Mouse (Mus musculus): ENCODE measurements around the gene Tmem108. TPM values are rescaled to one million over a fixed set of nuclear protein-coding genes. Genes with fewer than 3 reads are reported as not detected.
A peak's percentile ranks its signal among the peaks of the same experiment; 100 is the strongest.

Gene Tmem108
- polyA plus RNA-seq, 1 experiment from 2014 or later, result 42.7 TPM

- Histone ChIP-seq H3K27ac (peak overlapping the region; percentile 0; the same call in 1 of the 2 replicates), H3K9ac (no peak overlapping the region), H3K4me1 (replicated peaks) (peaks cover 33% of the 10 kb centered on the region), H3K4me3 (no peak overlapping the region), H3K4me2 (no peak overlapping the region), H3K36me3 (no peaks in the 10 kb centered on the region), H3K27me3 (no peaks in the 10 kb centered on the region), H3K9me3 (replicated peaks) (no peaks in the 10 kb centered on the region)
- no peak for ATAC-seq (replicated peaks; ENCODE audit: insufficient number of reproducible peaks, insufficient read depth, low FRiP score, low read depth)
- 79% methylated on average over 5 of the region's 5 CpGs for WGBS
These were observed 103.7 kb downstream of the Tmem108 start for GRCm38 (mm10) chr9:103657981-103658380.

- Histone ChIP-seq H3K27me3 (no peaks in the 10 kb centered on the region), H3K9ac (no peak overlapping the region), H3K4me2 (no peak overlapping the region), H3K4me3 (no peak overlapping the region), H3K9me3 (replicated peaks) (no peaks in the 10 kb centered on the region), H3K36me3 (no peaks in the 10 kb centered on the region), H3K27ac (peak overlapping the region; percentile 0; the same call in 1 of the 2 replicates), H3K4me1 (replicated peaks) (peaks cover 33% of the 10 kb centered on the region)
- ATAC-seq (replicated peaks; ENCODE audit: insufficient number of reproducible peaks, insufficient read depth, low FRiP score, low read depth), result no peak
- WGBS, result 38% methylated on average over 13 of the region's 13 CpGs
These were observed 104.3 kb downstream of the Tmem108 start for GRCm38 (mm10) chr9:103657183-103657975.

GRCm38 (mm10) chr9:103653995-103654587 is 107.5 kb downstream of the Tmem108 start:
- Histone ChIP-seq H3K4me1 (replicated peaks) (peaks cover 31% of the 10 kb centered on the region), H3K36me3 (no peaks in the 10 kb centered on the region), H3K4me2 (no peak overlapping the region), H3K27ac (no peak overlapping the region), H3K9me3 (replicated peaks) (no peaks in the 10 kb centered on the region), H3K9ac (no peak overlapping the region), H3K4me3 (no peak overlapping the region), H3K27me3 (no peaks in the 10 kb centered on the region)
- 32% methylated on average over 10 of the region's 10 CpGs for WGBS
- ATAC-seq (replicated peaks; ENCODE audit: insufficient number of reproducible peaks, insufficient read depth, low FRiP score, low read depth), result no peak

- Histone ChIP-seq H3K27me3 (no peaks in the 10 kb centered on the region), H3K27ac (no peak overlapping the region), H3K9me3 (replicated peaks) (no peaks in the 10 kb centered on the region), H3K4me1 (replicated peaks) (peaks cover 23% of the 10 kb centered on the region), H3K4me2 (no peak overlapping the region), H3K4me3 (no peak overlapping the region), H3K9ac (no peak overlapping the region), H3K36me3 (no peaks in the 10 kb centered on the region)
- no peak for ATAC-seq (replicated peaks; ENCODE audit: insufficient number of reproducible peaks, insufficient read depth, low FRiP score, low read depth)
- WGBS, result 58% methylated on average over 8 of the region's 8 CpGs
These were observed 109.3 kb downstream of the Tmem108 start for GRCm38 (mm10) chr9:103652127-103652882.

DNA sequence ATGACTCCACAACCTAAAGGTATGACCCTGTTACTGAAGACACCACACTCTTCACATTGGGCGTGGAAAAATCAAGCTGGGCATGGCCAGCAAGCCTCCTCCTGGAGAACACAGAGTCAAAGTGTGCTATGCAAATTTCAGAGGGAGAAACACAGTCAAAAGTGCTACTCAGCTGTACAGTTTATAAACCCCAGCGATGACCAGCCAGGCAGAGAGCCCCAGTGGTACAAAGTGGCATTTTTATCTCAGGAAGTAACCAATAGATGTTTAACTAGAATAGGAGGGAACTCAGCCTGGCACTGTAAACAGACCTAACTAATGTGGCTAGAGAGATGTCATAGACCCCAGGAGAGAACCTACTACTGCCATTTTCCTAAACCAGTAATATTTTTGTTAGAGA is 115.0 kb downstream of the Tmem108 start:
- Histone ChIP-seq H3K4me2 (no peak overlapping the region), H3K9ac (no peak overlapping the region), H3K36me3 (no peaks in the 10 kb centered on the region), H3K4me3 (no peak overlapping the region), H3K27ac (no peak overlapping the region), H3K4me1 (replicated peaks) (peaks cover 15% of the 10 kb centered on the region), H3K9me3 (replicated peaks) (no peaks in the 10 kb centered on the region), H3K27me3 (no peaks in the 10 kb centered on the region)
- WGBS, result 78% methylated on average over 2 of the region's 2 CpGs
- no peak for ATAC-seq (replicated peaks; ENCODE audit: insufficient number of reproducible peaks, insufficient read depth, low FRiP score, low read depth)

GRCm38 (mm10) chr9:103645724-103646123 is 115.9 kb downstream of the Tmem108 start:
- H3K4me3 ChIP-seq, result no peak overlapping the region
- H3K27ac ChIP-seq, result no peak overlapping the region
- no peak overlapping the region for H3K4me2 ChIP-seq
- ATAC-seq (replicated peaks; ENCODE audit: insufficient number of reproducible peaks, insufficient read depth, low FRiP score, low read depth), result no peak
- H3K36me3 ChIP-seq, result no peaks in the 10 kb centered on the region
- H3K9ac ChIP-seq, result no peak overlapping the region
- H3K27me3 ChIP-seq, result no peaks in the 10 kb centered on the region
- WGBS, result 86% methylated on average over 7 of the region's 7 CpGs
- peaks cover 15% of the 10 kb centered on the region for H3K4me1 ChIP-seq (replicated peaks)
- no peaks in the 10 kb centered on the region for H3K9me3 ChIP-seq (replicated peaks)

- H3K36me3 ChIP-seq, result no peaks in the 10 kb centered on the region
- ATAC-seq (replicated peaks; ENCODE audit: insufficient number of reproducible peaks, insufficient read depth, low FRiP score, low read depth), result no peak
- H3K27me3 ChIP-seq, result no peaks in the 10 kb centered on the region
- no peak overlapping the region for H3K4me2 ChIP-seq
- H3K27ac ChIP-seq, result no peak overlapping the region
- no peak overlapping the region for H3K9ac ChIP-seq
- WGBS, result 78% methylated on average over 10 of the region's 10 CpGs
- no peaks in the 10 kb centered on the region for H3K9me3 ChIP-seq (replicated peaks)
- no peak overlapping the region for H3K4me3 ChIP-seq
- peaks cover 12% of the 10 kb centered on the region for H3K4me1 ChIP-seq (replicated peaks)
These were observed 119.3 kb downstream of the Tmem108 start for GRCm38 (mm10) chr9:103642300-103642699.

DNA sequence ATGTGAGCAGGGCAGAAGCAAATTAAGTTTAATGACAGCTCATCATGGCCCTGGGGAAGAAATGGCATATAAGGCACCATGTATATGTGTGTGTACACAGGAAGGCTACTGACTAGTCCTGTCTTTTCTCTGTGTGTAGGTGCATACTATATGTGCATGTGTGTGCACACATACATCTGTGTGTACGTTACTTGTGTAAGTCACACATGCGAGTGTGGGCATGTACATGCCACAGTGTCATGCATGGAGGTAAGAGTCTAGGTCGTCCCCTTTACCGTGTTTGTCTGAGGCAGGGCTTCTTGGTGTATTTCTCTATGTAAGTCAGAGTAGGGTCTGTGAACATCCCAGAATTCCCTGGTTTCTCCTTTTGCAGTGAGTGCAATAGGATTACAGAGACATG is 120.3 kb downstream of the Tmem108 start:
- no peak overlapping the region for H3K27ac ChIP-seq
- H3K9me3 ChIP-seq (replicated peaks), result no peaks in the 10 kb centered on the region
- H3K4me2 ChIP-seq, result no peak overlapping the region
- H3K36me3 ChIP-seq, result no peaks in the 10 kb centered on the region
- peaks cover 12% of the 10 kb centered on the region for H3K4me1 ChIP-seq (replicated peaks)
- no peak overlapping the region for H3K9ac ChIP-seq
- H3K4me3 ChIP-seq, result no peak overlapping the region
- 85% methylated on average over 4 of the region's 4 CpGs for WGBS
- H3K27me3 ChIP-seq, result no peaks in the 10 kb centered on the region
- no peak for ATAC-seq (replicated peaks; ENCODE audit: insufficient number of reproducible peaks, insufficient read depth, low FRiP score, low read depth)

DNA sequence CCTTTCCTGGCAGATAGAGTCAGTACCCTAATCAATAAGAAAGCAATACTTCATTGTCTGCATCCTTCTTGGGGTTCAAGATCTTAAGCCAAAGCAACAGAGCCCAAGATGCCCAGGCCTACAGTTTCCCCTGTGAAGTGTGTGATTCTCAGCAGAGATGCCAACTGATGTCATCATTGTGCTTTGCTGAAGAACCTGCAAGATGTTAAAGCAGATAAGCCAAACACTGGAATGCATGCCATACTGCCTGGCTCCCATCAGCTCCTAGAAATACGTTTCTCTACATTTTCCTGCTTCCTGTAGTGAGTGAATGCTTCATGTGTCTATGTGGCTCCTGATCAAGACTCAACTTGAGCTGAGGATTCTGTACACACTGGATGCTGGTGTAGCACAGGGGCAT is 122.2 kb downstream of the Tmem108 start:
- peaks cover 14% of the 10 kb centered on the region for H3K4me1 ChIP-seq (replicated peaks)
- no peak for ATAC-seq (replicated peaks; ENCODE audit: insufficient number of reproducible peaks, insufficient read depth, low FRiP score, low read depth)

GRCm38 (mm10) chr9:103637451-103637850 is 124.2 kb downstream of the Tmem108 start:
- Histone ChIP-seq H3K4me3 (no peak overlapping the region), H3K9ac (no peak overlapping the region), H3K4me2 (no peak overlapping the region), H3K9me3 (replicated peaks) (no peaks in the 10 kb centered on the region), H3K27ac (no peak overlapping the region), H3K4me1 (replicated peaks) (peaks cover 13% of the 10 kb centered on the region), H3K27me3 (no peaks in the 10 kb centered on the region), H3K36me3 (no peaks in the 10 kb centered on the region)
- 64% methylated on average over 3 of the region's 3 CpGs for WGBS
- no peak for ATAC-seq (replicated peaks; ENCODE audit: insufficient number of reproducible peaks, insufficient read depth, low FRiP score, low read depth)

More for the DNA sequence above, 122.2 kb downstream of the Tmem108 start:
- Histone ChIP-seq H3K9me3 (replicated peaks) (no peaks in the 10 kb centered on the region), H3K27me3 (no peaks in the 10 kb centered on the region), H3K4me3 (no peak overlapping the region), H3K27ac (no peak overlapping the region), H3K4me2 (no peak overlapping the region), H3K9ac (no peak overlapping the region), H3K36me3 (no peaks in the 10 kb centered on the region)
- 37% methylated on average over 1 of the region's 1 CpGs for WGBS

GRCm38 (mm10) chr9:103636847-103637246 is 124.8 kb downstream of the Tmem108 start:
- H3K27ac ChIP-seq, result no peak overlapping the region
- no peak; the same call in 1 of the 2 replicates for ATAC-seq (replicated peaks; ENCODE audit: insufficient number of reproducible peaks, insufficient read depth, low FRiP score, low read depth)
- WGBS, result 49% methylated on average over 3 of the region's 3 CpGs
- H3K27me3 ChIP-seq, result no peaks in the 10 kb centered on the region
- H3K4me1 ChIP-seq (replicated peaks), result peaks cover 15% of the 10 kb centered on the region
- H3K4me3 ChIP-seq, result no peak overlapping the region
- no peak overlapping the region for H3K9ac ChIP-seq
- H3K4me2 ChIP-seq, result no peak overlapping the region
- H3K9me3 ChIP-seq (replicated peaks), result no peaks in the 10 kb centered on the region
- no peaks in the 10 kb centered on the region for H3K36me3 ChIP-seq
